Comparison of ENCODE assay signal across 18 mouse cellular contexts in genomic region chr4:59263418-59263817, GRCm38 (mm10).
DNase-seq lines count a peak whose midpoint lies in the region; ATAC-seq and TF ChIP-seq lines count a peak whose summit lies in the region.
"Had no signal": no experiment of that assay in that cellular context is flagged by ENCODE, and none has a peak within 500 bp of the region (broad histone marks: within the 10 kb centered on the region; RNA-seq: fewer than 3 reads in every experiment).

No protein-coding gene starts in this region.

- H3K4me1 ChIP-seq in intestine, embryonic 16.5 days (ENCODE audit: control insufficient read depth, insufficient read depth, low read length): peaks cover 6% of the 10 kb centered on the region; the same call in 1 of the 2 replicates
- no peaks in the 10 kb centered on the region for H3K4me1 ChIP-seq in intestine, embryonic 15.5 days (replicated peaks)
- 0 out of 2 replicates have a peak, but pooled peaks cover 3% of the 10 kb centered on the region for H3K4me1 ChIP-seq in lung, adult 2 months (ENCODE audit: control insufficient read depth, insufficient read depth, low read length)
- H3K4me1 ChIP-seq in CH12.LX (ENCODE audit: control insufficient read depth in 1 of 2, insufficient read depth in 2 of 2): peaks cover 14 to 61% of the 10 kb centered on the region in 2 experiments
- H3K4me1 ChIP-seq in bone marrow, adult 2 months (ENCODE audit: control insufficient read depth, insufficient read depth, low read length): peaks cover 13% of the 10 kb centered on the region
- no peaks in the 10 kb centered on the region for H3K4me1 ChIP-seq in neural tube, embryonic 15.5 days
- H3K4me1 ChIP-seq: embryonic facial prominence, embryonic 12.5 days; limb, embryonic 10.5 days had no signal

- DNase-seq in lung, adult 2 months: no peak
- no peak for DNase-seq in lung, postnatal 10 days
- DNase-seq in CH12.LX (ENCODE audit: extremely low read depth): no peak
- DNase-seq in adrenal gland, adult 8-10 months: no peak
- DNase-seq: adrenal gland, postnatal 25 days; cerebellum, adult 2 months; gastrocnemius, postnatal 25 days; heart, postnatal 36 days; kidney, adult 9 months; thymus, postnatal 36 days had no signal

- no peaks in the 10 kb centered on the region for H3K36me3 ChIP-seq in intestine, embryonic 16.5 days (ENCODE audit: control insufficient read depth, insufficient read depth, low read length)
- no peaks in the 10 kb centered on the region for H3K36me3 ChIP-seq in intestine, embryonic 15.5 days
- H3K36me3 ChIP-seq in CH12.LX (replicated peaks in 1 of 2; ENCODE audit: control insufficient read depth in 1 of 2, insufficient read depth in 1 of 2, low read length in 1 of 2): no peaks in the 10 kb centered on the region
- no peaks in the 10 kb centered on the region for H3K36me3 ChIP-seq in neural tube, embryonic 15.5 days
- H3K36me3 ChIP-seq: embryonic facial prominence, embryonic 12.5 days; limb, embryonic 10.5 days had no signal

- peak; percentile 16; the same call in 1 of the 2 replicates for TF ChIP-seq CTCF in lung, adult 2 months (IDR thresholded peaks at IDR 0.05; ENCODE audit: insufficient read depth, low read length)
- TF ChIP-seq CTCF in CH12.LX (conservative IDR thresholded peaks at IDR 0.05 in 1 of 2, IDR thresholded peaks at IDR 0.05 in 1 of 2; ENCODE audit: low read depth in 2 of 2, low read length in 2 of 2): peak; percentile 36 to 80; a peak in 3 of 4 replicates
- TF ChIP-seq CTCF in bone marrow, adult 2 months (IDR thresholded peaks at IDR 0.05; ENCODE audit: control insufficient read depth, insufficient read depth, low read length): peak; percentile 31; the same call in 1 of the 2 replicates

- H3K4me3 ChIP-seq in intestine, embryonic 16.5 days (ENCODE audit: low read length): no peak overlapping the region
- H3K4me3 ChIP-seq in intestine, embryonic 15.5 days (replicated peaks): no peak overlapping the region
- H3K4me3 ChIP-seq in lung, adult 2 months (replicated peaks; ENCODE audit: extremely low read depth, low read depth, low read length): no peak overlapping the region
- no peak overlapping the region for H3K4me3 ChIP-seq in CH12.LX (replicated peaks in 1 of 3; ENCODE audit: low read depth in 2 of 3, low read length in 2 of 3, poor library complexity in 1 of 3)
- no peak overlapping the region for H3K4me3 ChIP-seq in bone marrow, adult 2 months (replicated peaks; ENCODE audit: control insufficient read depth, low read depth, low read length)
- H3K4me3 ChIP-seq in neural tube, embryonic 15.5 days (replicated peaks): no peak overlapping the region
- H3K4me3 ChIP-seq: embryonic facial prominence, embryonic 12.5 days; limb, embryonic 10.5 days had no signal

- no peak overlapping the region for H3K9ac ChIP-seq in intestine, embryonic 16.5 days (ENCODE audit: low read depth, low read length)
- H3K9ac ChIP-seq in intestine, embryonic 15.5 days: no peak overlapping the region
- H3K9ac ChIP-seq in CH12.LX (ENCODE audit: insufficient read depth, low read depth): no peak overlapping the region
- H3K9ac ChIP-seq in neural tube, embryonic 15.5 days (replicated peaks): no peak overlapping the region
- H3K9ac ChIP-seq: embryonic facial prominence, embryonic 12.5 days had no signal

- dilution Hi-C loops in CH12.LX (cut with MboI; ENCODE audit: extremely low pct_ligation_motif_present, extremely low pct_unique_long_range_greater_than_20kb, low sequenced_read_pairs): no loop called here

- 81% methylated on average over 2 of the region's 2 CpGs for WGBS in intestine, embryonic 16.5 days
- WGBS in intestine, embryonic 15.5 days: 79% methylated on average over 2 of the region's 2 CpGs
- WGBS in lung, adult 2 months: 61% methylated on average over 2 of the region's 2 CpGs
- WGBS in bone marrow, adult 2 months: 65% methylated on average over 2 of the region's 2 CpGs
- 92% methylated on average over 2 of the region's 2 CpGs for WGBS in neural tube, embryonic 15.5 days

- H3K79me2 ChIP-seq in CH12.LX (replicated peaks; ENCODE audit: control insufficient read depth, extremely low read depth, insufficient read depth, poor library complexity, severe bottlenecking): no peaks in the 10 kb centered on the region

- no peak overlapping the region for H3K4me2 ChIP-seq in intestine, embryonic 16.5 days (ENCODE audit: low read depth, low read length)
- no peak overlapping the region for H3K4me2 ChIP-seq in intestine, embryonic 15.5 days (replicated peaks)
- no peak overlapping the region for H3K4me2 ChIP-seq in CH12.LX (ENCODE audit: insufficient read depth, low read depth, poor library complexity, severe bottlenecking)
- no peak overlapping the region for H3K4me2 ChIP-seq in neural tube, embryonic 15.5 days
- H3K4me2 ChIP-seq: embryonic facial prominence, embryonic 12.5 days; heart, embryonic 11.5 days had no signal

- no peak for TF ChIP-seq POLR2A in lung, adult 2 months (IDR thresholded peaks at IDR 0.05; ENCODE audit: borderline replicate concordance, extremely low read depth, low read depth, low read length)
- TF ChIP-seq POLR2A in CH12.LX (IDR thresholded peaks at IDR 0.05; ENCODE audit: low read depth, low read length): no peak
- TF ChIP-seq POLR2A in bone marrow, adult 2 months (IDR thresholded peaks at IDR 0.05; ENCODE audit: borderline replicate concordance, control insufficient read depth, low read depth, low read length): no peak

- H3K27ac ChIP-seq in intestine, embryonic 16.5 days (ENCODE audit: low read length): no peak overlapping the region
- H3K27ac ChIP-seq in intestine, embryonic 15.5 days: no peak overlapping the region
- no peak overlapping the region for H3K27ac ChIP-seq in CH12.LX (ENCODE audit: insufficient read depth, low read depth)
- H3K27ac ChIP-seq in bone marrow, adult 2 months (ENCODE audit: control insufficient read depth, insufficient read depth, low read depth, low read length, poor library complexity): peak overlapping the region; percentile 83; the same call in 1 of the 2 replicates
- no peak overlapping the region for H3K27ac ChIP-seq in neural tube, embryonic 15.5 days (replicated peaks)
- H3K27ac ChIP-seq: embryonic facial prominence, embryonic 12.5 days; limb, embryonic 10.5 days had no signal

- no peaks in the 10 kb centered on the region for H3K27me3 ChIP-seq in intestine, embryonic 16.5 days (replicated peaks; ENCODE audit: control insufficient read depth, insufficient read depth, low read length)
- no peaks in the 10 kb centered on the region for H3K27me3 ChIP-seq in intestine, embryonic 15.5 days (replicated peaks)
- no peaks in the 10 kb centered on the region for H3K27me3 ChIP-seq in CH12.LX (replicated peaks)
- no peaks in the 10 kb centered on the region for H3K27me3 ChIP-seq in neural tube, embryonic 15.5 days (replicated peaks)
- H3K27me3 ChIP-seq: embryonic facial prominence, embryonic 12.5 days had no signal

- in situ Hi-C loops in CH12.LX (cut with MboI; ENCODE audit: low pct_ligation_motif_present, low pct_unique_long_range_greater_than_20kb, low sequenced_read_pairs): no loop called here

- TF ChIP-seq RAD21 in CH12.LX (IDR thresholded peaks at IDR 0.05; ENCODE audit: low read depth, low read length): peak; percentile 83

- TF ChIP-seq EP300 in CH12.LX (IDR thresholded peaks at IDR 0.05; ENCODE audit: low read length): no peak

- H3K9me3 ChIP-seq in intestine, embryonic 16.5 days (ENCODE audit: control insufficient read depth, low read length): no peaks in the 10 kb centered on the region
- no peaks in the 10 kb centered on the region for H3K9me3 ChIP-seq in intestine, embryonic 15.5 days
- H3K9me3 ChIP-seq in CH12.LX (replicated peaks; ENCODE audit: low read length): peaks cover 3% of the 10 kb centered on the region
- no peaks in the 10 kb centered on the region for H3K9me3 ChIP-seq in neural tube, embryonic 15.5 days (replicated peaks)
- H3K9me3 ChIP-seq: limb, embryonic 10.5 days had no signal

- ATAC-seq in intestine, embryonic 16.5 days: 0 out of 2 replicates have a peak, but pooled peaks have one; percentile 45
- ATAC-seq in intestine, embryonic 15.5 days: no peak
- ATAC-seq in neural tube, embryonic 15.5 days (ENCODE audit: low FRiP score): no peak
- ATAC-seq: hindbrain, embryonic 16.5 days had no signal

TF ChIP-seq in CH12.LX, 34 proteins besides CTCF, POLR2A, EP300 and RAD21:
- TF ChIP-seq SMC3 (IDR thresholded peaks at IDR 0.05; ENCODE audit: low read depth, low read length) (peak; percentile 82), CHD1 (IDR thresholded peaks at IDR 0.05; ENCODE audit: low read depth, low read length) (no peak), MAX (IDR thresholded peaks at IDR 0.05; ENCODE audit: low read length) (no peak), NRF1 (IDR thresholded peaks at IDR 0.05; ENCODE audit: low read depth, low read length) (no peak), USF2 (conservative IDR thresholded peaks at IDR 0.05; ENCODE audit: low read depth, low read length) (no peak), ZNF384 (IDR thresholded peaks at IDR 0.05; ENCODE audit: low read depth, low read length) (no peak)
